Mouse (Mus musculus) hindbrain, postnatal 0 days (tissue): ENCODE results near the gene Ak3. TPM values are rescaled to one million over a fixed set of nuclear protein-coding genes. Genes with fewer than 3 reads are reported as not detected.

Experiments
- ATAC-seq: fragments of 200-750 bp; cut with Nextera tagmentation; 2 replicates; pipeline ENCODE4 v1.8.0; 2017; ENCODE audit warnings: mild to moderate bottlenecking, moderate TSS enrichment, moderate library complexity
- DNase-seq: peaks from one replicate; pipeline ENCODE4 v3.0.0-alpha.2; 2015; ENCODE audit warnings: low spot score
- H3K27ac ChIP-seq: fragments of 300-500 bp; sonication (generic); 2 replicates; pipeline ENCODE4 v1.5.1; 2014; ENCODE audit warnings: mild to moderate bottlenecking
- H3K27me3 ChIP-seq: fragments of 300-500 bp; sonication (generic); 2 replicates; pipeline ENCODE4 v1.6.1; 2014; ENCODE audit warnings: low read length, mixed read lengths; ENCODE audit not compliant: insufficient read depth
- H3K36me3 ChIP-seq: fragments of 300-500 bp; sonication (generic); 2 replicates; pipeline ENCODE4 v1.6.1; 2014; ENCODE audit warnings: low read length, mixed read lengths; ENCODE audit not compliant: insufficient read depth
- H3K4me1 ChIP-seq: fragments of 300-500 bp; sonication (generic); 2 replicates; pipeline ENCODE4 v1.6.1; 2014; ENCODE audit warnings: antibody characterized with exemption, low read length, mixed read lengths; ENCODE audit not compliant: insufficient read depth
- H3K4me2 ChIP-seq: fragments of 300-500 bp; sonication (generic); 2 replicates; pipeline ENCODE4 v1.6.1; 2014; ENCODE audit warnings: low read depth, mild to moderate bottlenecking, low read length, moderate library complexity, mixed read lengths
- H3K4me3 ChIP-seq: fragments of 300-500 bp; sonication (generic); 2 replicates; pipeline ENCODE4 v1.5.1; 2014; ENCODE audit warnings: low read length
- H3K9ac ChIP-seq: fragments of 300-500 bp; sonication (generic); replicated peaks from 2 replicates; pipeline ENCODE4 v1.6.1; 2014; ENCODE audit warnings: mild to moderate bottlenecking, low read length, moderate library complexity, mixed read lengths
- H3K9me3 ChIP-seq: fragments of 300-500 bp; sonication (generic); 2 replicates; pipeline ENCODE4 v1.6.1; 2016; ENCODE audit warnings: low read length, mixed read lengths
- CTCF ChIP-seq: IDR thresholded peaks from 2 replicates; pipeline ENCODE4 v1.5.1; 2016; ENCODE audit warnings: antibody characterized with exemption, control low read depth, low read depth
- WGBS: fragments of 180-500 bp; shearing (Covaris S2); extraction: QIAGEN DNeasy Blood & Tissue Kit; methylation state at CpG from one replicate; pipeline ENCODE4 v1.1.7; 2014; 5-methylcytosine and 5-hydroxymethylcytosine counted together
- polyA plus RNA-seq: library from polyadenylated mRNA; unstranded; fragments of >200 nt; fragmentation: Nextera tagmentation; extraction: Ambion mirVana; gene quantifications from 2 replicates; pipeline ENCODE4 v1.2.1, GENCODE M21; 2015
- total RNA-seq: library from RNA; depleted of rRNA; stranded (reverse); fragments of >200 nt; gene quantifications from 2 replicates; pipeline ENCODE4 v1.2.3, GENCODE M21; 2014; rRNA removed

Gene Ak3
- total and polyA plus RNA-seq, 2 experiments from 2014 or later: 67.4 to 86.9 TPM

- ATAC-seq: no peak; the same call in 1 of the 2 replicates
- Histone ChIP-seq H3K36me3 (no peaks in the 10 kb centered on the region), H3K4me3 (peak overlapping the region; percentile 94), H3K27me3 (no peaks in the 10 kb centered on the region), H3K9me3 (no peaks in the 10 kb centered on the region), H3K4me1 (0 out of 2 replicates have a peak, but pooled peaks cover 3% of the 10 kb centered on the region), H3K9ac (peak overlapping the region; percentile 92), H3K27ac (peak overlapping the region; percentile 91), H3K4me2 (peak overlapping the region; percentile 64)
- DNase-seq: peak; percentile 59
- no peak for TF ChIP-seq CTCF
- under 1% methylated on average over 37 of the region's 41 CpGs for WGBS
These were observed 57.1 kb downstream of the Ak3 start for GRCm38 (mm10) chr19:28990590-28991221.

GRCm38 (mm10) chr19:28990194-28990589 is 57.6 kb downstream of the Ak3 start, which contains the start of gene Cdc37l1:
Cdc37l1 (plus strand) TSS chr19:28990352.
- Histone ChIP-seq H3K27ac (peak within 1 kb of the TSS; percentile 91), H3K4me2 (peak within 1 kb of the TSS; percentile 64), H3K9me3 (no peaks in the 10 kb centered on the region), H3K27me3 (no peaks in the 10 kb centered on the region), H3K4me1 (0 out of 2 replicates have a peak, but pooled peaks cover 3% of the 10 kb centered on the region), H3K9ac (peak within 1 kb of the TSS; percentile 92), H3K36me3 (no peaks in the 10 kb centered on the region), H3K4me3 (peak within 1 kb of the TSS; percentile 94)
- DNase-seq (peak; percentile 97), ATAC-seq (peak; percentile 95)
- WGBS: 0% methylated on average over 37 of the region's 37 CpGs
- TF ChIP-seq CTCF: no peak

- Histone ChIP-seq H3K27ac (no peak overlapping the region), H3K4me3 (peak overlapping the region; percentile 94), H3K9ac (peak overlapping the region; percentile 92; the same call in 1 of the 2 replicates), H3K27me3 (no peaks in the 10 kb centered on the region), H3K36me3 (no peaks in the 10 kb centered on the region), H3K9me3 (no peaks in the 10 kb centered on the region), H3K4me1 (0 out of 2 replicates have a peak, but pooled peaks cover 3% of the 10 kb centered on the region), H3K4me2 (peak overlapping the region; percentile 64)
- TF ChIP-seq CTCF: no peak
- WGBS: 75% methylated on average over 8 of the region's 8 CpGs
- no peak for DNase-seq
- ATAC-seq: no peak
These were observed 58.2 kb downstream of the Ak3 start for GRCm38 (mm10) chr19:28989515-28989914.

GRCm38 (mm10) chr19:28982617-28983016 is 65.1 kb downstream of the Ak3 start:
- Histone ChIP-seq H3K27ac (no peak overlapping the region), H3K36me3 (no peaks in the 10 kb centered on the region), H3K4me1 (no peaks in the 10 kb centered on the region), H3K9me3 (no peaks in the 10 kb centered on the region), H3K9ac (no peak overlapping the region), H3K4me2 (no peak overlapping the region), H3K27me3 (no peaks in the 10 kb centered on the region), H3K4me3 (no peak overlapping the region)
- DNase-seq (no peak), ATAC-seq (no peak)
- no peak for TF ChIP-seq CTCF
- 86% methylated on average over 7 of the region's 7 CpGs for WGBS

- Histone ChIP-seq H3K9ac (peak overlapping the region; percentile 45; the same call in 1 of the 2 replicates), H3K4me3 (peak overlapping the region; percentile 30), H3K9me3 (no peaks in the 10 kb centered on the region), H3K4me1 (no peaks in the 10 kb centered on the region), H3K36me3 (no peaks in the 10 kb centered on the region), H3K4me2 (peak overlapping the region; percentile 66), H3K27me3 (no peaks in the 10 kb centered on the region), H3K27ac (no peak overlapping the region)
- peak; percentile 81 for TF ChIP-seq CTCF
- 11% methylated on average over 34 of the region's 35 CpGs for WGBS
- DNase-seq: peak; percentile 77
- ATAC-seq: peak; percentile 89
These were observed 72.7 kb downstream of the Ak3 start for GRCm38 (mm10) chr19:28974862-28975611.

Other genes with a start within 250 kb of the Ak3 start
- 67.3 and 75.1 TPM in 2 replicates for gene Slc1a1, start 212.9 kb downstream of the Ak3 start, total RNA-seq
- gene Slc1a1, start 212.9 kb downstream of the Ak3 start, polyA plus RNA-seq: 45.7 and 49.0 TPM in 2 replicates
- 20.9 and 21.6 TPM in 2 replicates for gene Plpp6, start 84.0 kb downstream of the Ak3 start, total RNA-seq
- gene Plpp6, start 84.0 kb downstream of the Ak3 start, polyA plus RNA-seq: 13.8 and 14.2 TPM in 2 replicates
- 1.1 and 1.7 TPM in 2 replicates for gene 4430402I18Rik, start 80.2 kb downstream of the Ak3 start, total RNA-seq
- 2.4 and 3.0 TPM in 2 replicates for gene 4430402I18Rik, start 80.2 kb downstream of the Ak3 start, polyA plus RNA-seq
- gene Cdc37l1, start 57.6 kb downstream of the Ak3 start, total RNA-seq: 40.0 and 61.8 TPM in 2 replicates
- gene Cdc37l1, start 57.6 kb downstream of the Ak3 start, polyA plus RNA-seq: 34.6 and 36.2 TPM in 2 replicates
- gene Rcl1, start 53.4 kb upstream of the Ak3 start, total RNA-seq: 16.0 and 18.0 TPM in 2 replicates
- 33.0 and 33.3 TPM in 2 replicates for gene Rcl1, start 53.4 kb upstream of the Ak3 start, polyA plus RNA-seq
- gene Jak2, start 203.9 kb upstream of the Ak3 start, total RNA-seq: 18.8 and 25.7 TPM in 2 replicates
- gene Jak2, start 203.9 kb upstream of the Ak3 start, polyA plus RNA-seq: 9.5 and 9.8 TPM in 2 replicates